Mouse (Mus musculus) forebrain, embryonic 16.5 days (tissue): ENCODE data around the gene Sgms1. TPM values are rescaled to one million over a fixed set of nuclear protein-coding genes. Genes with fewer than 3 reads are reported as not detected.

ENCODE experiments used
- ATAC-seq: fragments of 200-750 bp; cut with Nextera tagmentation; 2 replicates; pipeline ENCODE4 v1.8.0; 2017; ENCODE audit warnings: mild to moderate bottlenecking, moderate library complexity
- H3K27ac ChIP-seq: fragments of 300-500 bp; sonication (generic); 2 replicates; pipeline ENCODE4 v1.5.1; 2014; ENCODE audit warnings: low read length, control low read depth
- H3K27me3 ChIP-seq: fragments of 300-500 bp; sonication (generic); replicated peaks from 2 replicates; pipeline ENCODE4 v1.6.1; 2014; ENCODE audit warnings: low read length; ENCODE audit not compliant: control insufficient read depth, insufficient read depth
- H3K36me3 ChIP-seq: fragments of 300-500 bp; sonication (generic); 2 replicates; pipeline ENCODE4 v1.6.1; 2014; ENCODE audit not compliant: control insufficient read depth, insufficient read depth
- H3K4me1 ChIP-seq: fragments of 300-500 bp; sonication (generic); replicated peaks from 2 replicates; pipeline ENCODE4 v1.6.1; 2014; ENCODE audit warnings: low read length; ENCODE audit not compliant: control insufficient read depth, insufficient read depth
- H3K4me2 ChIP-seq: fragments of 300-500 bp; sonication (generic); 2 replicates; pipeline ENCODE4 v1.6.1; 2014; ENCODE audit warnings: mild to moderate bottlenecking, low read length, control low read depth
- H3K4me3 ChIP-seq: fragments of 300-500 bp; sonication (generic); replicated peaks from 2 replicates; pipeline ENCODE4 v1.5.1; 2014; ENCODE audit warnings: mild to moderate bottlenecking, low read length, control low read depth
- H3K9ac ChIP-seq: fragments of 300-500 bp; sonication (generic); replicated peaks from 2 replicates; pipeline ENCODE4 v1.6.1; 2014; ENCODE audit warnings: low read depth, low read length, control low read depth
- H3K9me3 ChIP-seq: fragments of 300-500 bp; sonication (generic); 2 replicates; pipeline ENCODE4 v1.6.1; 2016; ENCODE audit warnings: low read length; ENCODE audit not compliant: control insufficient read depth
- WGBS: fragments of 180-500 bp; shearing (Covaris S2); extraction: QIAGEN DNeasy Blood & Tissue Kit; methylation state at CpG from one replicate; pipeline ENCODE4 v1.1.7; 2014; 5-methylcytosine and 5-hydroxymethylcytosine counted together
- polyA plus RNA-seq: library from polyadenylated mRNA; unstranded; fragments of >200 nt; fragmentation: Nextera tagmentation; extraction: Ambion mirVana; gene quantifications from 2 replicates; pipeline ENCODE4 v1.2.1, GENCODE M21; 2015

The Sgms1 gene
- polyA plus RNA-seq, 1 experiment from 2014 or later: 16.3 TPM

- peak overlapping the region; percentile 90 for H3K4me2 ChIP-seq
Observed at GRCm38 (mm10) chr19:32387403-32388190, 1.9 kb downstream of the Sgms1 start.

GRCm38 (mm10) chr19:32386556-32387402 is 2.7 kb downstream of the Sgms1 start:
- Histone ChIP-seq H3K27ac (no peak overlapping the region), H3K4me2 (peak overlapping the region; percentile 90), H3K27me3 (no peaks in the 10 kb centered on the region), H3K4me3 (peak overlapping the region; percentile 82), H3K4me1 (peaks cover 16% of the 10 kb centered on the region), H3K9me3 (no peaks in the 10 kb centered on the region), H3K36me3 (no peaks in the 10 kb centered on the region), H3K9ac (peak overlapping the region; percentile 79)
- ATAC-seq: no peak
- 21% methylated on average over 19 of the region's 19 CpGs for WGBS

More at GRCm38 (mm10) chr19:32387403-32388190, 1.9 kb downstream of the Sgms1 start:
- peak; percentile 16; the same call in 1 of the 2 replicates for ATAC-seq
- H3K4me3 ChIP-seq: peak overlapping the region; percentile 82
- WGBS: under 1% methylated on average over 71 of the region's 74 CpGs
- H3K27me3 ChIP-seq: no peaks in the 10 kb centered on the region
- no peaks in the 10 kb centered on the region for H3K36me3 ChIP-seq
- H3K9me3 ChIP-seq: no peaks in the 10 kb centered on the region
- H3K27ac ChIP-seq: peak overlapping the region; percentile 90
- H3K4me1 ChIP-seq: peaks cover 16% of the 10 kb centered on the region
- H3K9ac ChIP-seq: peak overlapping the region; percentile 79

GRCm38 (mm10) chr19:32383738-32384137 is 5.8 kb downstream of the Sgms1 start:
- H3K36me3 ChIP-seq: no peaks in the 10 kb centered on the region
- H3K4me1 ChIP-seq: peaks cover 10% of the 10 kb centered on the region
- WGBS: 95% methylated on average over 8 of the region's 8 CpGs
- no peaks in the 10 kb centered on the region for H3K9me3 ChIP-seq
- H3K27ac ChIP-seq: no peak overlapping the region
- H3K9ac ChIP-seq: no peak overlapping the region
- no peak overlapping the region for H3K4me2 ChIP-seq
- no peak overlapping the region for H3K4me3 ChIP-seq
- H3K27me3 ChIP-seq: no peaks in the 10 kb centered on the region
- ATAC-seq: no peak

- no peaks in the 10 kb centered on the region for H3K9me3 ChIP-seq
- H3K36me3 ChIP-seq: no peaks in the 10 kb centered on the region
- no peak overlapping the region for H3K4me3 ChIP-seq
- no peak overlapping the region for H3K9ac ChIP-seq
- no peak overlapping the region for H3K4me2 ChIP-seq
- no peak overlapping the region for H3K27ac ChIP-seq
- 43% methylated on average over 3 of the region's 3 CpGs for WGBS
- peaks cover 6% of the 10 kb centered on the region; the same call in 1 of the 2 replicates for H3K4me1 ChIP-seq
- no peaks in the 10 kb centered on the region for H3K27me3 ChIP-seq
- ATAC-seq: peak; percentile 42
Observed at GRCm38 (mm10) chr19:32381511-32381961, 8.0 kb downstream of the Sgms1 start.

- H3K27me3 ChIP-seq: no peaks in the 10 kb centered on the region
- H3K4me2 ChIP-seq: no peak overlapping the region
- H3K4me3 ChIP-seq: no peak overlapping the region
- no peak overlapping the region for H3K27ac ChIP-seq
- H3K9ac ChIP-seq: no peak overlapping the region
- 92% methylated on average over 11 of the region's 11 CpGs for WGBS
- no peak for ATAC-seq
- H3K9me3 ChIP-seq: no peaks in the 10 kb centered on the region
- H3K4me1 ChIP-seq: peaks cover 6% of the 10 kb centered on the region; the same call in 1 of the 2 replicates
- no peaks in the 10 kb centered on the region for H3K36me3 ChIP-seq
Observed at GRCm38 (mm10) chr19:32380748-32381147, 8.8 kb downstream of the Sgms1 start.

GRCm38 (mm10) chr19:32379239-32379920 is 10.1 kb downstream of the Sgms1 start:
- H3K4me1 ChIP-seq: peaks cover 6% of the 10 kb centered on the region; the same call in 1 of the 2 replicates
- ATAC-seq: no peak
- H3K36me3 ChIP-seq: no peaks in the 10 kb centered on the region
- no peak overlapping the region for H3K27ac ChIP-seq
- H3K4me3 ChIP-seq: no peak overlapping the region
- no peak overlapping the region for H3K9ac ChIP-seq
- no peaks in the 10 kb centered on the region for H3K27me3 ChIP-seq
- 77% methylated on average over 6 of the region's 6 CpGs for WGBS
- no peaks in the 10 kb centered on the region for H3K9me3 ChIP-seq
- no peak overlapping the region for H3K4me2 ChIP-seq

GRCm38 (mm10) chr19:32378581-32378980 is 10.9 kb downstream of the Sgms1 start:
- Histone ChIP-seq H3K9me3 (no peaks in the 10 kb centered on the region), H3K27ac (no peak overlapping the region), H3K4me1 (peaks cover 6% of the 10 kb centered on the region; the same call in 1 of the 2 replicates), H3K9ac (no peak overlapping the region), H3K4me2 (no peak overlapping the region), H3K4me3 (no peak overlapping the region), H3K27me3 (no peaks in the 10 kb centered on the region), H3K36me3 (no peaks in the 10 kb centered on the region)
- 72% methylated on average over 3 of the region's 3 CpGs for WGBS
- ATAC-seq: no peak

GRCm38 (mm10) chr19:32377701-32378325 is 11.7 kb downstream of the Sgms1 start:
- Histone ChIP-seq H3K9ac (no peak overlapping the region), H3K4me3 (no peak overlapping the region), H3K36me3 (no peaks in the 10 kb centered on the region), H3K4me1 (peaks cover 6% of the 10 kb centered on the region; the same call in 1 of the 2 replicates), H3K4me2 (no peak overlapping the region), H3K27me3 (no peaks in the 10 kb centered on the region), H3K27ac (no peak overlapping the region), H3K9me3 (no peaks in the 10 kb centered on the region)
- WGBS: 67% methylated on average over 7 of the region's 7 CpGs
- 0 out of 2 replicates have a peak, but pooled peaks have one; percentile 14 for ATAC-seq
